Mouse (Mus musculus) G1E-ER4 (cell line): ENCODE data around the gene Cep19. TPM values are rescaled to one million over a fixed set of nuclear protein-coding genes. Genes with fewer than 3 reads are reported as not detected.

ENCODE experiments used
- GATA1 ChIP-seq: IDR thresholded peaks from one replicate; pipeline ENCODE4 v1.8.0; 2012; ENCODE audit warnings: low read length, inconsistent platforms
- polyA plus RNA-seq: library from polyadenylated mRNA; stranded (reverse); fragments of >175 nt; gene quantifications from 2 replicates; pipeline ENCODE4 v1.2.3, GENCODE M21; 2012

Cep19 gene
- polyA plus RNA-seq, 1 experiment, result 3.8 TPM

- TF ChIP-seq GATA1, result no peak
Measured at GRCm38 (mm10) chr16:32124444-32125335, 25.1 kb downstream of the Cep19 start.

GRCm38 (mm10) chr16:32125364-32125763, 25.8 kb downstream of the Cep19 start:
- TF ChIP-seq GATA1, result no peak

- TF ChIP-seq GATA1, result no peak
Measured at GRCm38 (mm10) chr16:32127046-32127445, 27.4 kb downstream of the Cep19 start.

- no peak for TF ChIP-seq GATA1
Measured at GRCm38 (mm10) chr16:32129449-32130189, 30.0 kb downstream of the Cep19 start.

- TF ChIP-seq GATA1, result no peak
Measured at GRCm38 (mm10) chr16:32130190-32130826, 30.7 kb downstream of the Cep19 start.

GRCm38 (mm10) chr16:32133148-32133547, 33.5 kb downstream of the Cep19 start:
- TF ChIP-seq GATA1, result no peak

GRCm38 (mm10) chr16:32135842-32136357, 36.3 kb downstream of the Cep19 start:
- no peak for TF ChIP-seq GATA1

- no peak for TF ChIP-seq GATA1
Measured at GRCm38 (mm10) chr16:32138954-32139353, 39.4 kb downstream of the Cep19 start.

GRCm38 (mm10) chr16:32143766-32144165, 44.2 kb downstream of the Cep19 start:
- TF ChIP-seq GATA1, result no peak

GRCm38 (mm10) chr16:32144592-32144991, 45.0 kb downstream of the Cep19 start:
- TF ChIP-seq GATA1, result no peak

GRCm38 (mm10) chr16:32147589-32148207, 48.1 kb downstream of the Cep19 start:
- no peak for TF ChIP-seq GATA1

GRCm38 (mm10) chr16:32153976-32154375, 54.4 kb downstream of the Cep19 start:
- no peak for TF ChIP-seq GATA1

GRCm38 (mm10) chr16:32154437-32154836, 54.8 kb downstream of the Cep19 start:
- no peak for TF ChIP-seq GATA1

GRCm38 (mm10) chr16:32156719-32157118, 57.1 kb downstream of the Cep19 start:
- TF ChIP-seq GATA1, result no peak

- TF ChIP-seq GATA1, result no peak
Measured at GRCm38 (mm10) chr16:32157369-32157768, 57.8 kb downstream of the Cep19 start.

Other genes starting within 250 kb of the Cep19 start
- gene Meltf, start 221.0 kb upstream of the Cep19 start, polyA plus RNA-seq, result not detected in 2 replicates
- not detected in 2 replicates for gene Pigz, start 165.9 kb upstream of the Cep19 start, polyA plus RNA-seq
- gene 0610012G03Rik, start 151.3 kb upstream of the Cep19 start, polyA plus RNA-seq, result 65.4 and 75.8 TPM in 2 replicates
- gene Ncbp2, start 151.3 kb upstream of the Cep19 start, polyA plus RNA-seq, result 137 and 143 TPM in 2 replicates
- 2.8 and 4.3 TPM in 2 replicates for gene Senp5, start 96.5 kb upstream of the Cep19 start, polyA plus RNA-seq
- gene Pak2, start 20.5 kb upstream of the Cep19 start, polyA plus RNA-seq, result 29.8 and 41.3 TPM in 2 replicates
- 14.8 and 21.0 TPM in 2 replicates for gene Pigx, start 60 bp upstream of the Cep19 start, polyA plus RNA-seq
- 70.3 and 74.8 TPM in 2 replicates for gene Nrros, start 65.8 kb downstream of the Cep19 start, polyA plus RNA-seq
- not detected in 2 replicates for gene Bex6, start 80.0 kb downstream of the Cep19 start, polyA plus RNA-seq
- gene Fbxo45, start 147.4 kb downstream of the Cep19 start, polyA plus RNA-seq, result 6.3 and 9.0 TPM in 2 replicates
- 13.0 and 15.6 TPM in 2 replicates for gene Wdr53, start 147.4 kb downstream of the Cep19 start, polyA plus RNA-seq
- gene Smco1, start 171.7 kb downstream of the Cep19 start, polyA plus RNA-seq, result not detected in 2 replicates
- gene Rnf168, start 177.7 kb downstream of the Cep19 start, polyA plus RNA-seq, result 14.1 and 15.3 TPM in 2 replicates
- 6.1 and 8.3 TPM in 2 replicates for gene Ubxn7, start 232.5 kb downstream of the Cep19 start, polyA plus RNA-seq